Mouse (Mus musculus) colon, adult 2 months (tissue): ENCODE data around the gene Golph3. TPM values are rescaled to one million over a fixed set of nuclear protein-coding genes. Genes with fewer than 3 reads are reported as not detected.

Source experiments
- polyA plus RNA-seq: library from polyadenylated mRNA; depleted of rRNA; stranded (reverse); fragments of >200 nt; gene quantifications from 2 replicates; pipeline ENCODE4 v1.2.3, GENCODE M21; 2012; rRNA removed

Gene Golph3
- 130 TPM in 2 replicates for polyA plus RNA-seq

DNA sequence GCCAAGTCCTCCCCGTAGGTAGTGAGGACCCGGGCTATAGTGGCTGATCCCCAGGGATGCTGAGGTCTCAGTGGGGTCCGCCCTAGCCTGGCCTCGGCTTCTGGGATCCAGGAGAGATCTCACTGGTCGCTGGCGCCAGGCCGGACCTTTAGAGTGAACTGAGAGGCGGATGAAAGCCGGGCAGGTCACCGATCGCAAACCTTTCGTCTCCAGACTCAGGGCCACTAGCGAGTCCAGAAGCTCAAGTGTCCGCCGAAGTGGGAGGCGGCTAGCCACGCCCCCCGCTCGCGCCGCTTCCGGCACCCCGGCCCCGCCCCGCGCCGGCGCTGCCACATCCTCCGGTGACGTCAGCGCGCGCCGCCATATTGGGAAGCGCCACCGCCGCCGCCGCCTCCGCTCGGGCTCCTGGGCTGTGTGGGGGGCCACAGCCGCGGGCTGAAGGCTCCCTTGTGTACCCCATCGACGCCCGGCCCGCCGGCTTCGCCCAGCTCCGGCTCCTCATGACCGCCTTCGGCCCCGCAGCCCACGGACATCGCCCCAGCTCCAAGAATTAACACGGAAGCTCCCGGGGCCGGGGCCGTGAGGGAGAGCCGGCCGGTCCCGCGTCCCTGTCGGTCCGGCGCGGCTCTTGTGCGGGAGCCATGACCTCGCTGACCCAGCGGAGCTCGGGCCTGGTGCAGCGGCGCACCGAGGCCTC is at the start of gene Golph3:
TSS of gene Golph3 (plus strand) at position 360 of the 697 bp plus-strand sequence.

DNA sequence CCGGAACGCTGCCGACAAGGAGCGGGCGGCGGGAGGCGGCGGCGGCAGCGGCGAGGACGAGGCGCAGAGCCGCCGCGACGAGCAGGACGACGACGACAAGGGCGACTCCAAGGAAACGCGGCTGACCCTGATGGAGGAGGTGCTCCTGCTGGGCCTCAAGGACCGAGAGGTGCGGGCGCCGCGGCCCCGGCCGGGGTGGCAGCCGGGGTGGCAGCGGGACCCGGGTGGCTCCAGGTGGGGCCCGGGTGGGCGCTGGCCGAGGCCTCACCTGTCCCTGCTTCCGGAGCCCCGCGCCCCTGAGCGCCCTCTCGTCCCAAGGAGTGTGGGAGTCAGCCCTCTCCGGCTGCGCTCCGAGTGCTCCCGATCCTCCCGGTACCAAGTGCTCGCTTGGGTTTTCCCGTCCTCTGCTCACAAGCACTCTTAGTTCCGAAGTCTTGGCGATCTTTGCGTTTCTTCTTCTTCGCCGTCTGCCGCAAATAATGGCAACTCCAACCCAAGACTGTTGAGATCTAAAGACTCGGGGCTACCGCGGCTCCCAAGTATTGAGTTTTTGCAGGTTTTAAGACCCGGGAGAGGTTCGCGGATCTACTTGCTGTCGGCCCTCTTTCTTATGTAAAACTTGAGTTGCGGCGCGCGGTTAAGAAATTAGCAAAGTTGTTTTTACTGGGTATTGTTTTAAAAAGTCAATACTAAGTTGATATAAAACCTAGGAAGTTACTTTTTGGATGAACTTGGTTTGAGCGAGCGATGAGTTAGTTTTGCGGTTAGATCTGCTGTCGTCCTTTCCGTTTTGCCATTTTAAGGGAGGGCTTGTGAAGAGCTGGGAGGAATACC is 755 bp downstream of the Golph3 start, which contains the start of gene 1810049J17Rik:
TSS of gene 1810049J17Rik (minus strand) at position 112 of the 834 bp plus-strand sequence.

Other genes starting within 250 kb of the Golph3 start
- gene Zfr, start 203.6 kb upstream of the Golph3 start, polyA plus RNA-seq = 115 and 118 TPM in 2 replicates
- gene Mtmr12, start 116.4 kb upstream of the Golph3 start, polyA plus RNA-seq = 12.2 and 16.3 TPM in 2 replicates
- gene 1810049J17Rik, start 449 bp downstream of the Golph3 start, polyA plus RNA-seq = not detected in 2 replicates